Mouse (Mus musculus) small intestine, adult 2 months (tissue): Measurements from ENCODE around the gene Thrsp.

ENCODE experiments used
- CTCF ChIP-seq: fragments of 200-500 bp; IDR thresholded peaks from 2 replicates; pipeline ENCODE4 v1.5.1; 2012; ENCODE audit warnings: low read depth, mild to moderate bottlenecking, control low read depth, inconsistent platforms, low read length, moderate library complexity, mixed read lengths; ENCODE audit not compliant: insufficient replicate concordance, insufficient read length; ENCODE audit errors: extremely low read depth
- POLR2A ChIP-seq: fragments of 200-500 bp; IDR thresholded peaks from 2 replicates; pipeline ENCODE4 v1.6.1; 2012; ENCODE audit warnings: low read depth, mild to moderate bottlenecking, control low read depth, inconsistent platforms, low read length, moderate library complexity

DNA sequence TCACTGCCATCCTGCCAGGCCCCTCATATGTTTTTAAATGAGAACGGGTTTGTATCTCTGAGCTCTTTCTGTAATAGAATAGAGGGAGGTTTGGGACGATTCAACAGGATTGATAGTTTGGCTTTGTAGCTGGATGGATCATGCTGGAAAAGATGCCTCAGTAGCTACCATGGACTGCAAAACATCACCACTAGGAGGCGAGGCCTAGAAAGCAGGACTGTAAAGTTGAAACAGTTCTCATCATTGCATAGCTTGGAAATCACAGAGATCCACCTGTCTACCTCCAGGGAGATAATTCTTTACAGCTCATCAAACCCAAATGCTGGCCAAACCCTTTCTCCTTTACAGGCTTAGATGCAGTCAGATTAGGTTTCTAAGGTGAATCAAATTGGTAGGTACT is 6.0 kb downstream of the Thrsp start:
- TF ChIP-seq CTCF (no peak), POLR2A (no peak)
